Mouse (Mus musculus) lung, adult 2 months (tissue): ENCODE measurements at regions not wholly inside any gene's neighbourhood (a gene's known extent, or its start where the extent isn't known, plus 50 kb on each side); places are given as distances from the start of the nearest gene placed in this dataset.

Experiments used
- CTCF ChIP-seq: fragments of 200-500 bp; IDR thresholded peaks from 2 replicates; pipeline ENCODE4 v1.5.1; 2011; ENCODE audit warnings: mild to moderate bottlenecking, low read length, control low read depth; ENCODE audit not compliant: insufficient read depth
- POLR2A ChIP-seq: fragments of 200-500 bp; IDR thresholded peaks from 2 replicates; pipeline ENCODE4 v1.6.1; 2011; ENCODE audit warnings: low read depth, mild to moderate bottlenecking, control low read depth, low read length, borderline replicate concordance; ENCODE audit errors: extremely low read depth

- TF ChIP-seq CTCF = no peak
- no peak for TF ChIP-seq POLR2A
Observed at GRCm38 (mm10) chr15:36339971-36340550, 667.5 kb downstream of the Zfp706 start.
